Mouse (Mus musculus) midbrain, postnatal 0 days (tissue): Measurements from ENCODE around the gene Primpol. TPM values are rescaled to one million over a fixed set of nuclear protein-coding genes. Genes with fewer than 3 reads are reported as not detected.

Experiments
- ATAC-seq: fragments of 200-750 bp; cut with Nextera tagmentation; 2 replicates; pipeline ENCODE4 v1.8.0; 2017; ENCODE audit warnings: moderate number of reproducible peaks, mild to moderate bottlenecking, moderate TSS enrichment, moderate library complexity; ENCODE audit not compliant: low FRiP score
- DNase-seq: peaks from one replicate; pipeline ENCODE4 v3.0.0-alpha.2; 2015; ENCODE audit warnings: low spot score
- H3K27ac ChIP-seq: fragments of 300-500 bp; sonication (generic); 2 replicates; pipeline ENCODE4 v1.5.1; 2014; ENCODE audit warnings: low read depth, mild to moderate bottlenecking, low read length, mixed read lengths
- H3K27me3 ChIP-seq: fragments of 300-500 bp; sonication (generic); 2 replicates; pipeline ENCODE4 v1.6.1; 2014; ENCODE audit warnings: low read length, control low read depth, mixed read lengths; ENCODE audit not compliant: insufficient read depth
- H3K36me3 ChIP-seq: fragments of 300-500 bp; sonication (generic); 2 replicates; pipeline ENCODE4 v1.6.1; 2014; ENCODE audit warnings: low read length, control low read depth, mixed read lengths; ENCODE audit not compliant: insufficient read depth
- H3K4me1 ChIP-seq: fragments of 300-500 bp; sonication (generic); 2 replicates; pipeline ENCODE4 v1.6.1; 2014; ENCODE audit warnings: mild to moderate bottlenecking, control low read depth, antibody characterized with exemption, low read length, mixed read lengths; ENCODE audit not compliant: insufficient read depth
- H3K4me2 ChIP-seq: fragments of 300-500 bp; sonication (generic); 2 replicates; pipeline ENCODE4 v1.6.1; 2014; ENCODE audit warnings: low read depth, mild to moderate bottlenecking, low read length, mixed read lengths; ENCODE audit not compliant: poor library complexity, severe bottlenecking
- H3K4me3 ChIP-seq: fragments of 300-500 bp; sonication (generic); 2 replicates; pipeline ENCODE4 v1.5.1; 2014; ENCODE audit warnings: low read depth, mild to moderate bottlenecking, low read length, moderate library complexity
- H3K9ac ChIP-seq: fragments of 300-500 bp; sonication (generic); replicated peaks from 2 replicates; pipeline ENCODE4 v1.6.1; 2014; ENCODE audit warnings: mild to moderate bottlenecking, low read length, moderate library complexity, mixed read lengths; ENCODE audit not compliant: poor library complexity, severe bottlenecking
- H3K9me3 ChIP-seq: fragments of 300-500 bp; sonication (generic); 2 replicates; pipeline ENCODE4 v1.6.1; 2016; ENCODE audit warnings: low read length, control low read depth
- CTCF ChIP-seq: IDR thresholded peaks from 2 replicates; pipeline ENCODE4 v1.5.1; 2016; ENCODE audit warnings: antibody characterized with exemption, mild to moderate bottlenecking
- WGBS: fragments of 180-500 bp; shearing (Covaris S2); extraction: QIAGEN DNeasy Blood & Tissue Kit; methylation state at CpG from one replicate; pipeline ENCODE4 v1.1.7; 2014; 5-methylcytosine and 5-hydroxymethylcytosine counted together
- polyA plus RNA-seq: library from polyadenylated mRNA; unstranded; fragments of >200 nt; fragmentation: Nextera tagmentation; extraction: Ambion mirVana; gene quantifications from 2 replicates; pipeline ENCODE4 v1.2.1, GENCODE M21; 2015
- total RNA-seq: library from RNA; depleted of rRNA; stranded (reverse); fragments of >200 nt; gene quantifications from 2 replicates; pipeline ENCODE4 v1.2.3, GENCODE M21; 2014

Gene Primpol
- total and polyA plus RNA-seq, 2 experiments from 2014 or later: 4.6 to 4.7 TPM

DNA sequence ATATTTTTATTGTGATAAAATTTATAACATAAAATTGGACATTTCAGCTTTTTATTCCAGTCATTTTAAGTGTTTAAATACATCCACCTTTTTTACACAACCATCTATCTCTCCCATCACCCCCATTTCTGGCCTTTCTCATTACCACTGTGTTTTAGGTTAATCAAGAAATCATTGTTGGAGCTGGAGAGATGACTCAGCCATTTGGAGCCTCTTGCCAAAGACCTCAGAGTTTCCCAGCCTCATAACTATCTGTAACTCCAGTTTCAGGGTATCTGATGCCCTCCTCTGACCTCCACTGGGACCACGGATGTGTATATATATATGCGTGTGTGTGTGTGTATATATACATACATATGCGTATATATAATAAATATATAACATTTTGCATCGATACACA is 66.0 kb downstream of the Primpol start:
- Histone ChIP-seq H3K4me3 (peak overlapping the region; percentile 66), H3K27me3 (no peaks in the 10 kb centered on the region), H3K4me1 (peaks cover 4% of the 10 kb centered on the region; the same call in 1 of the 2 replicates), H3K9ac (no peak overlapping the region), H3K27ac (no peak overlapping the region), H3K4me2 (peak overlapping the region; percentile 46), H3K36me3 (no peaks in the 10 kb centered on the region), H3K9me3 (no peaks in the 10 kb centered on the region)
- no peak; the same call in 1 of the 2 replicates for TF ChIP-seq CTCF
- ATAC-seq (no peak), DNase-seq (peak; percentile 11)
- 52% methylated on average over 4 of the region's 4 CpGs for WGBS

- no peak overlapping the region for H3K4me3 ChIP-seq
- WGBS: 84% methylated on average over 8 of the region's 8 CpGs
- H3K9me3 ChIP-seq: no peaks in the 10 kb centered on the region
- no peaks in the 10 kb centered on the region for H3K27me3 ChIP-seq
- TF ChIP-seq CTCF: no peak
- no peak overlapping the region for H3K9ac ChIP-seq
- DNase-seq (no peak), ATAC-seq (no peak)
- H3K4me2 ChIP-seq: no peak overlapping the region
- H3K36me3 ChIP-seq: no peaks in the 10 kb centered on the region
- peaks cover 4% of the 10 kb centered on the region; the same call in 1 of the 2 replicates for H3K4me1 ChIP-seq
- H3K27ac ChIP-seq: no peak overlapping the region
Measured at GRCm38 (mm10) chr8:46550058-46550457, 67.0 kb downstream of the Primpol start.

DNA sequence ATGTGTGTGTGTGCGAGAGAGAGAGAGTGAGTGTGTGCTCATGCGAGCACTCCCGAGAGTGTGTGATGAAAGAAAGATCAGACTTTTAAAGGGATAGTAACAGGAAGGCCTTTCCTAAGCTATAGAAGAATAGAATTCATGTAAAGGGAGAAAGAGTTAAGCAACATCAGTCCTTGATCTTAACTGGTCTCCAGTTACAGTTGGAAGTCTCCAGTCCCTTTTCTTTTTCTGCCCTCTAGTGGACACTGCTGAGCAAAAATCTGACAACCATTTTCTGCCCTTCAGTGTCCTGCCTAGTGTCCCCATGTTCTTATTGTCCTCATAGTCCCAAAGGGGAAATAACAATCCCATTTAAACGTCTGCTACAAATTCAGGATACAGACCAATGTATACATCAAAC is 69.8 kb downstream of the Primpol start:
- Histone ChIP-seq H3K9ac (no peak overlapping the region), H3K27ac (no peak overlapping the region), H3K27me3 (no peaks in the 10 kb centered on the region), H3K9me3 (no peaks in the 10 kb centered on the region), H3K36me3 (no peaks in the 10 kb centered on the region), H3K4me2 (no peak overlapping the region), H3K4me3 (no peak overlapping the region), H3K4me1 (peaks cover under 1% of the 10 kb centered on the region; the same call in 1 of the 2 replicates)
- peak; percentile 84 for DNase-seq
- 56% methylated on average over 4 of the region's 4 CpGs for WGBS
- TF ChIP-seq CTCF: peak; percentile 82
- ATAC-seq: no peak

- no peak overlapping the region for H3K4me2 ChIP-seq
- no peak overlapping the region for H3K9ac ChIP-seq
- no peak for DNase-seq
- H3K9me3 ChIP-seq: no peaks in the 10 kb centered on the region
- ATAC-seq: no peak
- H3K4me1 ChIP-seq: no peaks in the 10 kb centered on the region
- H3K27ac ChIP-seq: no peak overlapping the region
- no peak overlapping the region for H3K4me3 ChIP-seq
- 84% methylated on average over 11 of the region's 11 CpGs for WGBS
- H3K36me3 ChIP-seq: no peaks in the 10 kb centered on the region
- TF ChIP-seq CTCF: no peak
- no peaks in the 10 kb centered on the region for H3K27me3 ChIP-seq
Measured at GRCm38 (mm10) chr8:46546431-46547176, 70.4 kb downstream of the Primpol start.

GRCm38 (mm10) chr8:46545854-46546253 is 71.2 kb downstream of the Primpol start:
- Histone ChIP-seq H3K9ac (no peak overlapping the region), H3K9me3 (no peaks in the 10 kb centered on the region), H3K4me1 (no peaks in the 10 kb centered on the region), H3K4me3 (no peak overlapping the region), H3K27ac (no peak overlapping the region), H3K27me3 (no peaks in the 10 kb centered on the region), H3K4me2 (no peak overlapping the region), H3K36me3 (no peaks in the 10 kb centered on the region)
- TF ChIP-seq CTCF: no peak
- DNase-seq (no peak), ATAC-seq (no peak)
- WGBS: 88% methylated on average over 5 of the region's 5 CpGs

DNA sequence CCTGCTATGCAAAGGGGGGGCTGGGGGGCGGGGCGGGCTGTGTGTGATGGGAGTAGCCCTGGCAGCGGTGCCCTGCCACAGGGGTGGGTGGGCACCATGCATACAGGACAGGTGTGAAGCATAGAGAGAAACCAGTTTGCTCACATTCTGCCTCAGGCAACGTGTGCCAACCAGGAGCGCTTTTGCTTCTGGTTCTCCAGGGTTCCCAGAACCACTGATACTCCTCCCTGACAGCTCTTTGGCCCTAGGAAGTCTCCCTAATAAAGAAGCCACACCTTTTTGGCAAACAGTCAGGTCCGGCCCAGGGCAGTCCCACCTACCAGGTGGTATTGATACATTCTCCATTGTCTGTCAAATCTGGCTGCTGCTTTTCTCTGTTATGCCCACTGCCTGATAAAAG is 73.3 kb downstream of the Primpol start:
- DNase-seq (no peak), ATAC-seq (no peak)
- H3K4me1 ChIP-seq: no peaks in the 10 kb centered on the region
- H3K36me3 ChIP-seq: no peaks in the 10 kb centered on the region
- no peaks in the 10 kb centered on the region for H3K27me3 ChIP-seq
- H3K27ac ChIP-seq: no peak overlapping the region
- H3K9ac ChIP-seq: no peak overlapping the region
- H3K9me3 ChIP-seq: no peaks in the 10 kb centered on the region
- WGBS: 82% methylated on average over 6 of the region's 6 CpGs
- H3K4me3 ChIP-seq: no peak overlapping the region
- no peak for TF ChIP-seq CTCF
- H3K4me2 ChIP-seq: no peak overlapping the region
